Mouse (Mus musculus): ENCODE results near the gene Olfr747. TPM values are rescaled to one million over a fixed set of nuclear protein-coding genes. Genes with fewer than 3 reads are reported as not detected.

Olfr747 gene
- polyA plus RNA-seq, 1 experiment from 2014 or later, result not detected

Other genes with a start within 250 kb of the Olfr747 start
- gene Olfr740, start 247.7 kb downstream of the Olfr747 start, polyA plus RNA-seq (2014; fragmentation: Nextera tagmentation; extraction: Ambion mirVana), result not detected in 2 replicates
- gene Olfr741, start 220.5 kb downstream of the Olfr747 start, polyA plus RNA-seq (2014; fragmentation: Nextera tagmentation; extraction: Ambion mirVana), result not detected in 2 replicates
- not detected in 2 replicates for gene Olfr742, start 189.6 kb downstream of the Olfr747 start, polyA plus RNA-seq (2014; fragmentation: Nextera tagmentation; extraction: Ambion mirVana)
- gene Olfr743, start 171.4 kb downstream of the Olfr747 start, polyA plus RNA-seq (2014; fragmentation: Nextera tagmentation; extraction: Ambion mirVana), result not detected in 2 replicates
- gene Olfr744, start 78.3 kb downstream of the Olfr747 start, polyA plus RNA-seq (2014; fragmentation: Nextera tagmentation; extraction: Ambion mirVana), result not detected in 2 replicates
- gene Olfr745, start 53.8 kb downstream of the Olfr747 start, polyA plus RNA-seq (2014; fragmentation: Nextera tagmentation; extraction: Ambion mirVana), result not detected in 2 replicates
- gene Olfr746, start 46.1 kb downstream of the Olfr747 start, polyA plus RNA-seq (2014; fragmentation: Nextera tagmentation; extraction: Ambion mirVana), result not detected in 2 replicates
- gene Olfr748, start 14.2 kb upstream of the Olfr747 start, polyA plus RNA-seq (2014; fragmentation: Nextera tagmentation; extraction: Ambion mirVana), result not detected in 2 replicates
- not detected in 2 replicates for gene Olfr749, start 51.9 kb upstream of the Olfr747 start, polyA plus RNA-seq (2014; fragmentation: Nextera tagmentation; extraction: Ambion mirVana)
- 51.7 and 55.8 TPM in 2 replicates for gene Ttc5, start 92.3 kb upstream of the Olfr747 start, polyA plus RNA-seq (2014; fragmentation: Nextera tagmentation; extraction: Ambion mirVana)
- not detected in 2 replicates for gene Ccnb1ip1, start 114.5 kb upstream of the Olfr747 start, polyA plus RNA-seq (2014; fragmentation: Nextera tagmentation; extraction: Ambion mirVana)
- gene Parp2, start 114.6 kb upstream of the Olfr747 start, polyA plus RNA-seq (2014; fragmentation: Nextera tagmentation; extraction: Ambion mirVana), result 45.2 and 48.5 TPM in 2 replicates
- gene Tep1, start 177.4 kb upstream of the Olfr747 start, polyA plus RNA-seq (2014; fragmentation: Nextera tagmentation; extraction: Ambion mirVana), result 4.4 and 6.5 TPM in 2 replicates
- 0.11 TPM in 1 of 2 replicates, not detected in the other for gene Klhl33, start 204.3 kb upstream of the Olfr747 start, polyA plus RNA-seq (2014; fragmentation: Nextera tagmentation; extraction: Ambion mirVana)
- gene Osgep, start 231.7 kb upstream of the Olfr747 start, polyA plus RNA-seq (2014; fragmentation: Nextera tagmentation; extraction: Ambion mirVana), result 124 and 136 TPM in 2 replicates
- gene Apex1, start 231.8 kb upstream of the Olfr747 start, polyA plus RNA-seq (2014; fragmentation: Nextera tagmentation; extraction: Ambion mirVana), result 177 and 188 TPM in 2 replicates
- gene Pip4p1, start 237.7 kb upstream of the Olfr747 start, polyA plus RNA-seq (2014; fragmentation: Nextera tagmentation; extraction: Ambion mirVana), result 30.3 and 33.6 TPM in 2 replicates
- 46.6 and 49.6 TPM in 2 replicates for gene Pnp, start 237.9 kb upstream of the Olfr747 start, polyA plus RNA-seq (2014; fragmentation: Nextera tagmentation; extraction: Ambion mirVana)

Data from heart, embryonic 11.5 days (tissue).